In the genomic region with DNA sequence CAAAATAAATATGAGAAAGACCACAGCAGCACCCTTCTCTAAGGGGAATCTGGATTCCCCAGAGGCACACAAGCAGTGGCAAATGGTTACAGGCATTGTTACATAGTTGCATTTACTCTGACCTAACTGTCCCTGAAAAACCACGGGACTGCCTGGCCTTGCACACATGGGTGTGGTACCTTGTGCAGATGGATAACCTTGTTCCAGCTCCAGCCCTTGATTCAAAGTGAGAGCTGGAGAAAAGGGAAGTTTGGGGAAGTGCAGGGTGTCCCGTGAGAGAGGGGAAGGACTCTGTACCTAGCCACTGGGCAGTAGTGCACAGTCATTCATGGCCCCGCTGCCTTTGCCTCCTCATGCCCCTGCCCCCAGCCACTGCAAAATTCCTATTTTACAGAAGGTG, we compare ENCODE assay signal across 10 mouse cellular contexts. TPM values are rescaled to one million over a fixed set of nuclear protein-coding genes. Genes with fewer than 3 reads are reported as not detected.
DNase-seq lines count a peak whose midpoint lies in the region; ATAC-seq lines count a peak whose summit lies in the region.
"Had no signal": no experiment of that assay in that cellular context is flagged by ENCODE, and none has a peak within 500 bp of the region (broad histone marks: within the 10 kb centered on the region; RNA-seq: fewer than 3 reads in every experiment).

No protein-coding gene starts in this region.

- H3K4me2 ChIP-seq in liver, embryonic 13.5 days: no peak overlapping the region
- H3K4me2 ChIP-seq in liver, embryonic 11.5 days: no peak overlapping the region
- peak overlapping the region; percentile 12; the same call in 1 of the 2 replicates for H3K4me2 ChIP-seq in heart, embryonic 15.5 days

- ATAC-seq in liver, embryonic 13.5 days (ENCODE audit: low read depth): no peak
- no peak for ATAC-seq in liver, embryonic 11.5 days (replicated peaks; ENCODE audit: low FRiP score)
- ATAC-seq in heart, embryonic 15.5 days (replicated peaks; ENCODE audit: insufficient number of reproducible peaks, insufficient read depth, low FRiP score, low read depth): no peak
- peak; percentile 53 for ATAC-seq in megakaryocyte progenitor cell, adult 5-6 weeks (replicated peaks; ENCODE audit: poor library complexity)

- WGBS in liver, embryonic 13.5 days (ENCODE audit: insufficient replicate concordance): 10% methylated on average over 3 of the region's 3 CpGs
- WGBS in liver, embryonic 11.5 days: 39% methylated on average over 3 of the region's 3 CpGs
- WGBS in heart, embryonic 15.5 days: 50% methylated on average over 3 of the region's 3 CpGs

- peaks cover 61% of the 10 kb centered on the region for H3K4me1 ChIP-seq in liver, embryonic 13.5 days (replicated peaks)
- H3K4me1 ChIP-seq in liver, embryonic 11.5 days (replicated peaks; ENCODE audit: control insufficient read depth, insufficient read depth, low read length): peaks cover 30% of the 10 kb centered on the region
- H3K4me1 ChIP-seq in heart, embryonic 15.5 days (replicated peaks): peaks cover 60% of the 10 kb centered on the region

- H3K4me3 ChIP-seq in liver, embryonic 13.5 days (replicated peaks): no peak overlapping the region
- H3K4me3 ChIP-seq in liver, embryonic 11.5 days (ENCODE audit: low read depth, low read length): no peak overlapping the region
- no peak overlapping the region for H3K4me3 ChIP-seq in heart, embryonic 15.5 days

- H3K27ac ChIP-seq in liver, embryonic 13.5 days: peak overlapping the region; percentile 12; the same call in 1 of the 2 replicates
- no peak overlapping the region; the same call in 1 of the 2 replicates for H3K27ac ChIP-seq in liver, embryonic 11.5 days (ENCODE audit: low read depth, low read length)
- 0 out of 2 replicates have a peak overlapping the region, but pooled peaks have one; percentile 3 for H3K27ac ChIP-seq in heart, embryonic 15.5 days

- DNase-seq in adrenal gland, adult 2 months: peak; percentile 55
- no peak for DNase-seq in adrenal gland, postnatal 25 days
- no peak for DNase-seq in liver, embryonic 13.5 days
- DNase-seq in liver, embryonic 11.5 days (ENCODE audit: low spot score): no peak
- DNase-seq in cerebellum, adult 11-12 months: no peak
- no peak for DNase-seq in thymus, postnatal 25 days
- DNase-seq: cerebellum, postnatal 10 days; kidney, adult 8-10 months had no signal

- H3K9me3 ChIP-seq in liver, embryonic 13.5 days (replicated peaks): no peaks in the 10 kb centered on the region
- no peaks in the 10 kb centered on the region for H3K9me3 ChIP-seq in liver, embryonic 11.5 days (ENCODE audit: control insufficient read depth, low read length)
- H3K9me3 ChIP-seq in heart, embryonic 15.5 days (replicated peaks): no peaks in the 10 kb centered on the region

- no peak overlapping the region for H3K9ac ChIP-seq in liver, embryonic 13.5 days
- H3K9ac ChIP-seq in liver, embryonic 11.5 days (ENCODE audit: low read depth, low read length): no peak overlapping the region
- no peak overlapping the region for H3K9ac ChIP-seq in heart, embryonic 15.5 days

- peaks cover 35% of the 10 kb centered on the region for H3K27me3 ChIP-seq in liver, embryonic 13.5 days
- H3K27me3 ChIP-seq in liver, embryonic 11.5 days (replicated peaks; ENCODE audit: control insufficient read depth, insufficient read depth, low read length): peaks cover 19% of the 10 kb centered on the region
- H3K27me3 ChIP-seq in heart, embryonic 15.5 days: peaks cover 34% of the 10 kb centered on the region

- no peaks in the 10 kb centered on the region for H3K36me3 ChIP-seq in liver, embryonic 13.5 days
- H3K36me3 ChIP-seq in liver, embryonic 11.5 days (ENCODE audit: control insufficient read depth, insufficient read depth, low read length): no peaks in the 10 kb centered on the region
- no peaks in the 10 kb centered on the region for H3K36me3 ChIP-seq in heart, embryonic 15.5 days

RNA-seq across cellular contexts. Expression of a gene that starts 2.4 kb away (rescaled TPM):
- total RNA-seq in adrenal gland, adult 2 months (2021): 10 to 100 TPM; 30.7 to 69.6 TPM
- 80.5 and 129 TPM in 2 replicates for polyA plus RNA-seq in adrenal gland, adult 2 months (2012; rRNA removed)
- 26.5 and 32.9 TPM in 2 replicates for total RNA-seq in adrenal gland, postnatal 25 days (2021)
- 9.7 and 10.5 TPM in 2 replicates for polyA plus RNA-seq in liver, embryonic 13.5 days (2015; fragmentation: Nextera tagmentation; extraction: Ambion mirVana)
- polyA plus RNA-seq in liver, embryonic 11.5 days (2014; fragmentation: Nextera tagmentation; extraction: Ambion mirVana): 27.6 and 28.2 TPM in 2 replicates
- polyA plus RNA-seq in heart, embryonic 15.5 days (2015; fragmentation: Nextera tagmentation; extraction: Ambion mirVana): 36.9 and 49.0 TPM in 2 replicates
- total RNA-seq in megakaryocyte progenitor cell, adult 5-6 weeks (2015): 8.4 and 10.1 TPM in 2 replicates
- total RNA-seq in megakaryocyte progenitor cell, adult 5-6 weeks (2017): 15.4 and 15.7 TPM in 2 replicates
